Mouse (Mus musculus) stomach, postnatal 0 days (tissue): Measurements from ENCODE around the gene Ngp. TPM values are rescaled to one million over a fixed set of nuclear protein-coding genes. Genes with fewer than 3 reads are reported as not detected.

ENCODE experiments used
- ATAC-seq: fragments of 200-750 bp; cut with Nextera tagmentation; 2 replicates; pipeline ENCODE4 v1.8.0; 2017; ENCODE audit not compliant: low FRiP score, low TSS enrichment
- DNase-seq: peaks from one replicate; pipeline ENCODE4 v3.0.0-alpha.2; 2016; ENCODE audit warnings: low spot score
- H3K27ac ChIP-seq: fragments of 300-500 bp; sonication (generic); replicated peaks from 2 replicates; pipeline ENCODE4 v1.5.1; 2014; ENCODE audit warnings: mild to moderate bottlenecking, control low read depth
- H3K27me3 ChIP-seq: fragments of 300-500 bp; sonication (generic); 2 replicates; pipeline ENCODE4 v1.6.1; 2014; ENCODE audit warnings: low read length; ENCODE audit not compliant: control insufficient read depth, insufficient read depth
- H3K36me3 ChIP-seq: fragments of 300-500 bp; sonication (generic); 2 replicates; pipeline ENCODE4 v1.6.1; 2014; ENCODE audit warnings: low read length, mixed read lengths; ENCODE audit not compliant: control insufficient read depth, insufficient read depth
- H3K4me1 ChIP-seq: fragments of 300-500 bp; sonication (generic); replicated peaks from 2 replicates; pipeline ENCODE4 v1.6.1; 2014; ENCODE audit warnings: antibody characterized with exemption; ENCODE audit not compliant: control insufficient read depth, insufficient read depth
- H3K4me2 ChIP-seq: fragments of 300-500 bp; sonication (generic); replicated peaks from 2 replicates; pipeline ENCODE4 v1.6.1; 2014; ENCODE audit warnings: low read depth, mild to moderate bottlenecking, control low read depth, moderate library complexity
- H3K4me3 ChIP-seq: fragments of 300-500 bp; sonication (generic); 2 replicates; pipeline ENCODE4 v1.5.1; 2014; ENCODE audit warnings: low read depth, low read length, control low read depth
- H3K9ac ChIP-seq: fragments of 300-500 bp; sonication (generic); 2 replicates; pipeline ENCODE4 v1.6.1; 2014; ENCODE audit warnings: mild to moderate bottlenecking, low read length, control low read depth, mixed read lengths
- H3K9me3 ChIP-seq: fragments of 300-500 bp; sonication (generic); 2 replicates; pipeline ENCODE4 v1.6.1; 2016; ENCODE audit warnings: low read length; ENCODE audit not compliant: control insufficient read depth
- CTCF ChIP-seq: IDR thresholded peaks from 2 replicates; pipeline ENCODE4 v1.5.1; 2016; ENCODE audit warnings: antibody characterized with exemption, low read depth, mild to moderate bottlenecking, moderate library complexity
- EP300 ChIP-seq: optimal IDR thresholded peaks from 2 replicates; pipeline ENCODE3; 2016; ENCODE audit warnings: antibody characterized with exemption
- WGBS: fragments of 180-500 bp; shearing (Covaris S2); extraction: QIAGEN DNeasy Blood & Tissue Kit; methylation state at CpG from one replicate; pipeline ENCODE4 v1.1.7; 2014; 5-methylcytosine and 5-hydroxymethylcytosine counted together
- polyA plus RNA-seq: library from polyadenylated mRNA; unstranded; fragments of >200 nt; fragmentation: Nextera tagmentation; extraction: Ambion mirVana; gene quantifications from 2 replicates; pipeline ENCODE4 v1.2.1, GENCODE M21; 2015

Gene Ngp
- polyA plus RNA-seq, 1 experiment from 2014 or later: 2.5 TPM

- no peak overlapping the region for H3K4me3 ChIP-seq
- 39% methylated on average over 2 of the region's 2 CpGs for WGBS
- H3K27ac ChIP-seq: peak overlapping the region; percentile 65; the same call in 1 of the 2 replicates
- no peaks in the 10 kb centered on the region for H3K4me1 ChIP-seq
- TF ChIP-seq CTCF (no peak), EP300 (no peak)
- H3K27me3 ChIP-seq: no peaks in the 10 kb centered on the region
- no peaks in the 10 kb centered on the region for H3K9me3 ChIP-seq
- H3K9ac ChIP-seq: no peak overlapping the region
- peak; percentile 55; the same call in 1 of the 2 replicates for ATAC-seq
- H3K36me3 ChIP-seq: no peaks in the 10 kb centered on the region
- DNase-seq: no peak
- H3K4me2 ChIP-seq: no peak overlapping the region
Observed at GRCm38 (mm10) chr9:110459145-110459727, 39.7 kb downstream of the Ngp start.

GRCm38 (mm10) chr9:110460884-110461815 lies 41.6 kb downstream of the Ngp start:
- TF ChIP-seq EP300 (no peak), CTCF (no peak)
- Histone ChIP-seq H3K27me3 (no peaks in the 10 kb centered on the region), H3K9me3 (no peaks in the 10 kb centered on the region), H3K36me3 (no peaks in the 10 kb centered on the region), H3K27ac (no peak overlapping the region), H3K4me2 (no peak overlapping the region), H3K4me1 (no peaks in the 10 kb centered on the region), H3K4me3 (no peak overlapping the region), H3K9ac (no peak overlapping the region)
- ATAC-seq (no peak), DNase-seq (no peak)
- WGBS: 82% methylated on average over 18 of the region's 18 CpGs

- Histone ChIP-seq H3K27me3 (no peaks in the 10 kb centered on the region), H3K9me3 (no peaks in the 10 kb centered on the region), H3K4me1 (no peaks in the 10 kb centered on the region), H3K4me2 (no peak overlapping the region), H3K36me3 (no peaks in the 10 kb centered on the region), H3K9ac (no peak overlapping the region), H3K4me3 (no peak overlapping the region), H3K27ac (no peak overlapping the region)
- ATAC-seq: no peak
- DNase-seq: no peak
- no peak for TF ChIP-seq EP300
- 81% methylated on average over 7 of the region's 7 CpGs for WGBS
Observed at GRCm38 (mm10) chr9:110462321-110462720, 42.8 kb downstream of the Ngp start.

- no peaks in the 10 kb centered on the region for H3K27me3 ChIP-seq
- no peaks in the 10 kb centered on the region for H3K36me3 ChIP-seq
- TF ChIP-seq CTCF (no peak), EP300 (no peak)
- H3K27ac ChIP-seq: no peak overlapping the region
- H3K4me2 ChIP-seq: no peak overlapping the region
- no peak overlapping the region for H3K9ac ChIP-seq
- no peak for DNase-seq
- no peaks in the 10 kb centered on the region for H3K4me1 ChIP-seq
- no peaks in the 10 kb centered on the region for H3K9me3 ChIP-seq
- H3K4me3 ChIP-seq: no peak overlapping the region
- 86% methylated on average over 6 of the region's 6 CpGs for WGBS
- no peak for ATAC-seq
Observed at GRCm38 (mm10) chr9:110463983-110464591, 44.5 kb downstream of the Ngp start.

- no peak for DNase-seq
- Histone ChIP-seq H3K36me3 (no peaks in the 10 kb centered on the region), H3K4me1 (no peaks in the 10 kb centered on the region), H3K9ac (no peak overlapping the region), H3K4me3 (no peak overlapping the region), H3K27ac (no peak overlapping the region), H3K4me2 (no peak overlapping the region), H3K9me3 (no peaks in the 10 kb centered on the region), H3K27me3 (no peaks in the 10 kb centered on the region)
- TF ChIP-seq EP300 (no peak), CTCF (no peak)
- WGBS: 86% methylated on average over 6 of the region's 6 CpGs
- ATAC-seq: no peak
Observed at GRCm38 (mm10) chr9:110465336-110465735, 45.8 kb downstream of the Ngp start.

GRCm38 (mm10) chr9:110466179-110466578 lies 46.6 kb downstream of the Ngp start:
- Histone ChIP-seq H3K4me2 (no peak overlapping the region), H3K4me1 (no peaks in the 10 kb centered on the region), H3K36me3 (no peaks in the 10 kb centered on the region), H3K27ac (no peak overlapping the region), H3K9me3 (no peaks in the 10 kb centered on the region), H3K27me3 (no peaks in the 10 kb centered on the region), H3K4me3 (no peak overlapping the region), H3K9ac (no peak overlapping the region)
- DNase-seq (no peak), ATAC-seq (no peak)
- TF ChIP-seq EP300 (no peak), CTCF (peak; percentile 62)
- WGBS: 86% methylated on average over 3 of the region's 3 CpGs

Other genes starting within 250 kb of the Ngp start
- 3.0 and 3.3 TPM in 2 replicates for gene Cspg5, start 176.0 kb upstream of the Ngp start, polyA plus RNA-seq
- 10.1 and 11.6 TPM in 2 replicates for gene Elp6, start 114.6 kb upstream of the Ngp start, polyA plus RNA-seq
- gene Scap, start 86.5 kb upstream of the Ngp start, polyA plus RNA-seq: 31.6 and 32.9 TPM in 2 replicates
- 6.3 and 7.8 TPM in 2 replicates for gene Ptpn23, start 11.5 kb upstream of the Ngp start, polyA plus RNA-seq
- 5.7 and 5.8 TPM in 2 replicates for gene Klhl18, start 56.9 kb downstream of the Ngp start, polyA plus RNA-seq
- 1.3 and 1.4 TPM in 2 replicates for gene Kif9, start 57.2 kb downstream of the Ngp start, polyA plus RNA-seq
- 13.1 and 14.0 TPM in 2 replicates for gene Setd2, start 112.8 kb downstream of the Ngp start, polyA plus RNA-seq
- gene Nradd, start 204.7 kb downstream of the Ngp start, polyA plus RNA-seq: 14.5 and 15.9 TPM in 2 replicates
- gene Nbeal2, start 234.4 kb downstream of the Ngp start, polyA plus RNA-seq: 5.7 and 6.2 TPM in 2 replicates
- 139 and 144 TPM in 2 replicates for gene Ccdc12, start 236.8 kb downstream of the Ngp start, polyA plus RNA-seq